Mouse (Mus musculus) brain, adult 2 months (tissue): ENCODE data around the gene N4bp1.

ENCODE experiments used
- DNase-seq: peaks from one replicate; pipeline ENCODE4 v3.0.0; 2011; ENCODE audit warnings: low read depth, low spot score

The N4bp1 gene

DNA sequence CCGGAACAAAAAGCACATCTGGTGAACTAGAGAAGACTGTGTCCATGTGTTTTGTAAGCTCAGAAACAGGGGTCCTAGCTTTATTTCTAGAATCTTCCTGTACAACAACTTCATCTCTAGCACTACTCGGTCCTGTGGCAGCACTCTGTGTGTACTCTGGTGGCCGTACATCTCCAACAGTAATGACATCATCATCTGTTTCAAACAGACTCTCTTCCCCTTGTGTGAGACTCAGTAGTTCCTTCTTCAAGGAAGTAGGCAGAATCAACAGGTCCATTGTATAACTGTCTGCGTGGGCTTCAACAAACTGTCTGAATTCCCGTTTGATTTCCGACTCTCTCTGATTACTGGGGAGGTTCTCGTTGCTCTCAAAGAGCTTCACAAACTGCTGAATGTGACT is 23.5 kb downstream of the N4bp1 start:
- peak; percentile 30 for DNase-seq

GRCm38 (mm10) chr8:86856248-86856647 is 28.8 kb downstream of the N4bp1 start:
- DNase-seq = peak; percentile 67

GRCm38 (mm10) chr8:86854686-86855085 is 30.4 kb downstream of the N4bp1 start:
- no peak for DNase-seq

DNA sequence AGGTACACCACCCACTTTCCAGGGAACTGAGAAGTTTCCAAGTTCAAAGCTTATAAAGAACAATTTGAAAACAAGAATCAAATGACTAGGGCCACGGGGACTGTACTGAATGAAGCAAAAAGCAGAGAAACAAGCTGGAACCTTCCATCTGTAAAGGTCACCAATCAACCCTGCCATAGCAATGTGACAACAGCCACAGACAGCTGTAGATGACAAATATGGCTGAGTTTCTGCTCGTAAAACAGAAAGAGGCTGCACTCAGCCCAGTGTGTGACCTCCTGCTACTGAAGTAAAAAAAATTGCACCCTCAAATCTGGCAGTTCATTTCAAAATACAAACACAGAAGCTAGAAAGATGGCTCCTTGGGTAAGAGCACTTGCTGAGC is 31.1 kb downstream of the N4bp1 start:
- DNase-seq = no peak

DNA sequence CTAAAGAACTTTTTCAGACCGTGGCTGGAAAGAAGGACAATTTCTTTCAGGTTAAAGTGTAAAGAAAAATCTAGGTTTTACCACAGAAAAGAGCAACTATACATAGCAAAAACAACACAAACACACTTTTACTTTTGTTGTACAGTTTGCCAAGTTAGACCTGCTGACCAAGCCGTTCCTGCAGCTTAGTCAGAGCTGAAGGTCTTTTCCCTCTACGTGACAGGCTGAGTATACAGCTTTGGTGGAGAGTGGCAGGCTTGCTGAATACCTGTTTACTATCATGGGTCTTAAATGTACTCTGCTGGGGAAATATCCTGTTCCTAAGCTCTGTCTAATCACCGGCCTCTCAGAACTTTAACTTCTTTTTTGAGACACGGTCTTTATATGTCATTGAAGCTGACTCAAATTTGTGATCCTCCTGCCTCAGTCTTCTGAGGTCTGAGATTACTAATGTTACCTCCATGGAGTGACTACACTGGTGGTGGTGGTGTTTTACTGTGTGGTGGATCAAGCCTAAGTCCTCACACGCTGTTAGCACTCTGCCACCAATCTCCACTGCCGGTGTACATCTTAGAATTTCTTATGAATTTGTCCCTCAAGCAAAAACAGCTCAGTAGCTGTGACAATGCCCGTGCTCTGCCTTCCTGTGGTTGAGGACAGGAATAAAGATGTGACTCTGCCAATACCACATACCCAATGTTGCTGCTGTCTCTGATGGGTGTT is 31.6 kb downstream of the N4bp1 start:
- peak; percentile 28 for DNase-seq

DNA sequence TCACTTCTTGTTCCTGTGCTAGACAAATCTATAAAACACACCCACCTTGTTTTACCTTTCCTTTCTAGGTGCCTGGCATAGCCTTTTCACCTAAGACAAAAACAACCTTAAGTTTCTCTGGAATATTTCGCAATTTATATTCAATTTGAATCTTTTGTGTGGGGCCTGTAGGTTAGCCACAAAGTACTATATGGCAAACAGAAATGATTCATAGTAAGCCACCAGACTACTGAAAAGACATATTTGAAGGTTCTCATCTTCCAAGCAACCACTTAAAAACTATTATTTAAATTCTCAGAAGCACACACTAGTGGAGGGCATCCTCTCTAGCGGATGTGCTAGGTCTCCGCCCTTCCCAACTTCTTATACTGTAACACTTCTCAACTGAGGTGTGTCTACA is 32.6 kb downstream of the N4bp1 start:
- no peak for DNase-seq

DNA sequence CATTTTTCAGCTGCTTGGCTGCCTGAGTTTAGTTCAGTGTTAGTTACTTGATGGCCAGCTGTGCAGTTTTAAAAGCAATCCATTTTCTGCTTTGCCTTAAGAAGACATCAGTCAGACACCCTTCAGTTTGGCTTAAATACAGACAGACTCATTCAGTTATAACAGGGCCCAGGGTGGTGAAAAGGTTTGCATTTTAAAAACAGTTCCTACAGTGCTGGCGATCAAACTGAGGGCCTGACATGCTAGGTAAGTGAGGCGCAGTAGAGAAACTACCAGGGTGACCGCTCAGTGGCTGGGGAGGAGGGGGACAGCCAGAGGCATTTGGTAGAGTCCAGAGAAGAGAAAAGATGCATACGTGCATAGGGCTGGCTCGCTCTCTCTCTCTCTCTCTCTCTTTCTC is 36.2 kb downstream of the N4bp1 start:
- DNase-seq = no peak

GRCm38 (mm10) chr8:86848401-86848800 is 36.7 kb downstream of the N4bp1 start:
- no peak for DNase-seq

DNA sequence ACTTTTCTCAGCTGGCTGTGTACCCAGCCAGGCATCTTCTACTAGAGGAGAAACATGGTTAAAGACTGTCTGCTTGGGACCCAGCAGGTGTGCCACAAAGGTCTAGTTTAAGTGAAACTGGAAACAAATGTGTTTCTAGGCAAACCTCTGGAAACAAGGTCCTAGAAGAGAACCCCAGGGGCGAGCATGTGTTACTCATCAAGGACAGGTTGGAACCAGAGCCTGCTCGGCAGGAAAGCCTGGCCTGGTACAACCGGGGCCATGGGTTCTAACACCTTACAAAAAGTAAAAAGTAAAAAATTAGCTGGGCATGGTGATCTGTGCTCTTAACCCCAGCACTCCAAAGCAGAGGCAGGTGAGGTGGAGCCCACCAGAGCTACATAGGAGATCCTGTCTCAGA is 38.0 kb downstream of the N4bp1 start:
- DNase-seq = no peak

GRCm38 (mm10) chr8:86845875-86846274 is 39.2 kb downstream of the N4bp1 start:
- peak; percentile 20 for DNase-seq

GRCm38 (mm10) chr8:86844856-86845255 is 40.2 kb downstream of the N4bp1 start:
- no peak for DNase-seq

DNA sequence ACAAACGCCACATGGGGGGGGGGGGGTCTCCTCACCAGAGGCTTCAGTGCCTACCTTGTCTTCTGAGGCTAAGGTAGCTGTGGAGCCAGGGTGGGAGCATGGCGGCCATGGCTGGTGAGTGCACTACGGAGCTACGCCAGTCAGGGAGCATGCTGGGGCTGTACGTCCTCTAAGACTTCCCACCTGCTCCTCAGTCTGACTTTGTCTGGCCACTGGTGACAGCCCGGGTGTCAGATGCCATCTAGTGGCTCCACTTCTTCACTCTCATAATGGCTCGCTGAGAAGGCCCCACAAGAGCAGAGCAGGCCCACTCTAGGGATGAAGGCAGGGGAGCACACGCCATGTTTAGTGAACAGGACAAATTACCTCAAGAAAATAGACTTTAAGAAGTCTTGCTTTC is 41.2 kb downstream of the N4bp1 start:
- DNase-seq = peak; percentile 74

DNA sequence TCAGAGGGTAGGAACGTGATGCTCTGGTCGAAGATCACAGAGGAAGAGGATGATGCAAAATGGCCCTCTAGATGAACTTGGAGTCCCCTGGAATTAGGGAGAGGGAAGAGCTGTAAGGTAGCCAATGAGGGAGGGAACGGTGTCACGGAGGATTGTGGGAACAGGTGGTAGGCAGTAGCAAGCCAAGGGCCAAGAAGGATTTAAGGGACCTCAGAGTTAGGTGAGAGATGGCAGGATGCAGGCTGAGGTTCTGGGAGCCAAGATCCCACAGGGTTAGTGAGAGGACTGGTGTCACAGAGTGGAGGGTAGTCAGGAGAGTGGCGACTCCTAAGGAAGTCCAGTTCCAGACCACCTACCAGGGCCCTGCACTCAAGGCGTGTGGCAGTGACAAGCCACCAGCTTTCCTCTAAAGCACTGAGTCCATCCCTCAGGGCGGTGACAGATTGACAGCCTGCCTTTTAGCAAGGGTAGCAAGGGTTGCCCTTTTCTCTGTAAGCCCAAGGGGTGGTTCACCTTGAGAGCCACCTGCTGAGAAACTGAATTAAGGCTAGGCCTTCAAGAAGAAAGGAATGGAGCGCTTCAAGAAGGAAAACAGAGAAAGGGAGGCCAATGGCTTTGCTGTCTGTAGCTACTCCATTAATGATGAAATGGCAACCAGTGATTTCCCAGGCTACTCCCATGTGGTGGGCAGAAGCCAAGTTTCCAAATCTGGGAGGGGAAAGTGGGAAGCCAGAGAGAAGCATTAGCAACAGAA is 43.3 kb downstream of the N4bp1 start:
- no peak for DNase-seq

GRCm38 (mm10) chr8:86840120-86840693 is 44.9 kb downstream of the N4bp1 start:
- no peak for DNase-seq

DNA sequence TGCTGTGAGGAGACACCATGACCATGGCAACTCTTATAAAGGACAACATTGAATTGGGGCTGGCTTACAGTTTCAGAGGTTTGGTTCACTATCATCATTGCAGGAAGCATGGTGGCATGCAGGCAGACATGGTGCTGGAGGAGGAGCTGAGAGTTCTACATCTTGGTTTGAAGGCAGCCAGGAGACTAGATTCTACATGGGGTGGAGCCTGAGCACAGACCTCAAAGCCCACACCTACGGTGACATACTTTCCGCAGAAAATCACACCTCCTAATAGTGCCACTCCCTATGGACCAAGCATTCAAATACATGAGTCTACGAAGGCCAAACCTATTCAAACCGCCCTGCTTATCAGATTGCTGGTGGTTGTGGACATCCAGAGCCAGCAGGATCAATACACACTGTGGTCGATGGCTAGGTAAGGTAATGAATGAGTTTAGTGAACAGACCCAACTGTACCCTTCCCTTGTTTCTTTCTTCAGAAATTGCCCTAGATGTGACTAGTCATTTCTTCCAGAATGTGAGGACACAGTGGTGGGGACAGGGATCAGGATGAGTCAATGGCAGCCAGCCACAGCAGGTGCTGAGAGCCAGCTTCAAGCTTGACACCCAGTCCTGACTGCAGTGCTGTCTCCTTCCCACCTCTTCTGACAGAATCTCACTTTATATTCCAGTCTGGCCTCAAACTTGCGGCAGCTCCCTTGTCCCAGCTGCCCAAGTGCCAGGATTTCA is 46.2 kb downstream of the N4bp1 start:
- no peak for DNase-seq

DNA sequence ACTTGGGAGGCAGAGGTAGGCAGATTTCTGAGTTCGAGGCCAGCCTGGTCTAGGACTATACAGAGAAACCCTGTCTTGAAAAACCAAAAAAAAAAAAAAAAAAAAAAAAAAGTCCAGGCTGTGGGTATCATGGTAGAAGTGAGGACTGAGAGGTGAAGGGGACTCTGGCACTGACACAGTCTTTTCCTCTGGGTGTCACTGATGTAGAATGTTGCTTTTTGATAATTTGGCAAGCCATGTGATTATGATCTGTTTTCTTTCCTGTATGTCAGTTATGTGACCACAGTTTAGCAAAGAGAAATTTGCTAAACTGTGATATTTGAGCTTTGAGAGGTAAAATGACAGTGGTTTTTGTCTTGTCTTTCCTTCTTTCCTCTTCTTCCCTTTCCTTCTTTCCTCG is 47.8 kb downstream of the N4bp1 start:
- DNase-seq = no peak

- no peak for DNase-seq
Observed at GRCm38 (mm10) chr8:86835881-86836280, 49.2 kb downstream of the N4bp1 start.

DNA sequence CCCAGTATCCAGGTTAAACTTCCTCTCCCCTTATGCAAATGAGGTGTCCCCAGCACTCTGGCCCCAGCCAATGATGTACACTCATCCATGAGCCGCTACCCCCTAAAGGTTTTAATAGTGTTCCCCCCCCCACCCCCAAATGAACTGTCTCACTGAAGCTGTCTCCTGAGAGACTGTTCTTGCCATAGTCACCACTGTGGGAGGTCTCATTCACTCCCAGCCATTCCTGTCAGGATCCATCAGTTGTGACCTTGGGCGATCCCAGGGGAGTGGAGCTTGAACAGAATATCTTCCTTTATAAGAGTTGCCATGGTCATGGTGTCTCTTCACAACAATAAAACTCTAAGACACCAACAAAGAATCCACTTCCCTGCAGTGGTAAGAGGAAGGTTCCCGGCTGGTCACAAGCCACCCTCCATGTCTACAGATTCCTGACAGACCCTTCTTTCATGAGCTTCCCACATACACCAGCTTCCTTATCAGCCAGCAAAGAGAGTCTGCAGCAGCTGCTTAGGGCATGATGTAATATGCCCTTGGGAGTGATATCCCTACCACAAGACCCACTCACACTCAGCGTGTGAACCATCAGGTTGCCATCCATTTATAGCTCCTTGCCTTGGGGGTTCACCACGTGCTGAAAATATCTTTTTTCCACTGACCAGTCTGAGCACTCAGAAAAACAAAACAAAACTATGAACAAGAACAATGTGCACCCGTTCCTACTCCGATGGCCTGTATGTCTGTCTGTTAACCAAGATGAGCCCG is 50.4 kb downstream of the N4bp1 start:
- DNase-seq = no peak

DNA sequence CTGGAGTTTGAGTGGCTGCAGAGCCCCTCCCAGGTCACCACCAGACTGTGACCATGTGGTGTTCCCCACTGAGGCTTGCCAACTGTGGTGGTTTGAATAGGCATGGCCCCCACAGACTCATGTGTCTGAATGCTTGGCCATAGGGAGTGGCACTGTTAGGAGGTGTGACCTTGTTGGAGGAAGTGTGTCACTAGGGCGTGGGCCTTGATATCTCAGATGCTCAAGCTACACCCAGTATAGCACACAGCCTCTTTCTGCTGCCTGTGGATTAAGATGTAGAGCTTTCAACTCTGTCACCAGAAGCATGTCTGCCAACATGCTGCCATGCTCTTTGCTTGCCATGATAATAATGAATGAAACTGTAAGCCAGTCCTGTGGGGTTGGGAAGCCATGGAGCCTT is 51.1 kb downstream of the N4bp1 start:
- DNase-seq = no peak

GRCm38 (mm10) chr8:86828925-86829324 is 56.1 kb downstream of the N4bp1 start:
- DNase-seq = no peak

DNA sequence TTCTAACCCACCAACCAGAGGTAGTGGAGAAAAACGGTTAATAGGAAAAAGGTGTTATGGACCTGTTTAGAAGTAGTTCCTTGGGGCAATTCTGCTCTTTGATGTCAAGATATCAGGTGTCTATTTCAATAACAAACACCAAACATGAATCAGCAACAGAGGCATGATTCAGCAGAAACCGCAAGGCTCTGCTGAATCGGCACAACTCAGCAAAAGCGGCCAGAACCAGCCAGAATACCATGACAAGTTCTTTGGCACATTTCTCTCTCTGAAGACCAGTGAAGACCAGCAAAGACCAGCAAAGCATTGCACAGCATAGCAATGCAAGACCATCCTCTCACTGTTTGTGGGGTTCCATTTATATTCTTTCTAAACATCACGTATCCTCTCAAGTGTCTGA is 57.9 kb downstream of the N4bp1 start:
- no peak for DNase-seq

DNA sequence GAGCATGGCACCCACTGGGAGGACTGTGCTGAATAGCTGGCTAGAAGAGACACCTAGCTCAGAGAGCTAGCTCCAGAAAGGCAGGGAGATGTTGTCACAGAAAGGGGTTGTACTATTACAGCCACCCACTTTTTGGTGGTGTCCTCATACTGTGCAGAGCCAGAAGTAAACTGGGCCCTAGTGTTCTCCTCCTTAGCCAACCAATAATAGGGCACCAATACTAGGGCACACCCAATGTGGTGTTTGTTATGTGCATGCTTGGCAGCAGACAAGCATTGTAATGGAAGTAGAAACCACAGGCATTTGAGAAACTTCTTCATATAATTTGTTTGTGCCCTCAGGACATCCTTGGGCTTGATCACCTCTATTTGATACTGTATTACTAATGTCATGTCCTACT is 58.5 kb downstream of the N4bp1 start:
- no peak for DNase-seq
